Mouse (Mus musculus): Measurements from ENCODE around the gene Lrrc30. TPM values are rescaled to one million over a fixed set of nuclear protein-coding genes. Genes with fewer than 3 reads are reported as not detected.

Gene Lrrc30
- not detected in 2 replicates for total RNA-seq (2012; rRNA removed)

GRCm38 (mm10) chr17:67632676-67633339 lies at the start of gene Lrrc30:
Gene Lrrc30 (minus strand): TSS chr17:67632723.
- in situ Hi-C loops (cut with MboI; ENCODE audit: low sequenced_read_pairs in 2 of 2, unreplicated experiment in 2 of 2), result no loop called here
- Histone ChIP-seq H3K36me3 (ENCODE audit: control insufficient read depth, insufficient read depth, low read length, poor library complexity, severe bottlenecking) (no peaks in the 10 kb centered on the region), H3K4me1 (ENCODE audit: control insufficient read depth in 2 of 2, insufficient read depth in 2 of 2, low read length in 2 of 2, poor library complexity in 1 of 2) (peaks cover 0 to 3% of the 10 kb centered on the region in 2 experiments; a peak in 1 of 4 replicates), H3K27ac (ENCODE audit: insufficient read depth, low read depth, low read length, poor library complexity, severe bottlenecking) (no peak within 1 kb of the TSS), H3K9me3 (ENCODE audit: control insufficient read depth, insufficient read depth, low read depth, low read length) (no peaks in the 10 kb centered on the region), H3K9ac (ENCODE audit: insufficient read depth, low read depth, low read length, poor library complexity, severe bottlenecking) (no peak within 1 kb of the TSS), H3K4me3 (ENCODE audit: insufficient read depth in 1 of 2, low read depth in 1 of 2, low read length in 2 of 2, poor library complexity in 1 of 2, severe bottlenecking in 1 of 2) (no peak within 1 kb of the TSS)
- no peak for DNase-seq (ENCODE audit: low read depth, low spot score)
- no peak for TF ChIP-seq HCFC1 (IDR thresholded peaks at IDR 0.05; ENCODE audit: borderline replicate concordance, insufficient read depth, low read length)
- no peak for TF ChIP-seq CHD2 (IDR thresholded peaks at IDR 0.05; ENCODE audit: low read depth, low read length)
- TF ChIP-seq ZNF384 (IDR thresholded peaks at IDR 0.05; ENCODE audit: low read depth, low read length), result no peak
- TF ChIP-seq ZC3H11A (IDR thresholded peaks at IDR 0.05; ENCODE audit: borderline replicate concordance, low read depth, low read length), result no peak
- no peak for TF ChIP-seq MAFK (IDR thresholded peaks at IDR 0.05; ENCODE audit: insufficient read depth, low read depth, low read length)

DNA sequence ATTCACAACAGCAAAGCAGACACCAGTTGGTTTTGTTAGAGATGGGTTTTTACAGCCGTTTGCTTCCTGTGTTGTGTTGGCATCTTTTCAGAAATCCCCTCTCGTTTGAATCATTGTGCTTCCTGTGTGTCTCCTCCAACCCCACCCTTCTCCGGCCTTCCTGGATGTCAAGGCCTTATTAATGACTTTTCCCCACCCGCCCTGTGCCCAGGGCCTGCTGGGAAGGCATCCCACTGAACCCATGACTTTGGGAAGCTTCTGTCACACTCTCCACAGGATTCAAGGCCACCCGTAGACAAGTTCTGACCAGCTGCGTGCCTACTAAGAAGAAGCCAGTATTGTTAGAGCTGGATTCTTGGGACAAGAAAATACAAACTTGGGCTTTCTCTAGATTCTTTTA lies 48.6 kb upstream of the Lrrc30 start:
- TF ChIP-seq ZC3H11A (IDR thresholded peaks at IDR 0.05; ENCODE audit: borderline replicate concordance, low read depth, low read length) (no peak), CHD2 (IDR thresholded peaks at IDR 0.05; ENCODE audit: low read depth, low read length) (no peak), MAFK (IDR thresholded peaks at IDR 0.05; ENCODE audit: insufficient read depth, low read depth, low read length) (no peak), HCFC1 (IDR thresholded peaks at IDR 0.05; ENCODE audit: borderline replicate concordance, insufficient read depth, low read length) (no peak), ZNF384 (IDR thresholded peaks at IDR 0.05; ENCODE audit: low read depth, low read length) (no peak)
- no peak for DNase-seq (ENCODE audit: low read depth, low spot score)
- in situ Hi-C loops (cut with MboI; ENCODE audit: low sequenced_read_pairs in 2 of 2, unreplicated experiment in 2 of 2), result no loop called here
- H3K4me3 ChIP-seq (ENCODE audit: insufficient read depth in 1 of 2, low read depth in 1 of 2, low read length in 2 of 2, poor library complexity in 1 of 2, severe bottlenecking in 1 of 2), result no peak overlapping the region
- H3K9ac ChIP-seq (ENCODE audit: insufficient read depth, low read depth, low read length, poor library complexity, severe bottlenecking), result no peak overlapping the region
- H3K36me3 ChIP-seq (ENCODE audit: control insufficient read depth, insufficient read depth, low read length, poor library complexity, severe bottlenecking), result no peaks in the 10 kb centered on the region
- H3K9me3 ChIP-seq (ENCODE audit: control insufficient read depth, insufficient read depth, low read depth, low read length), result no peaks in the 10 kb centered on the region
- 0 out of 4 replicates have a peak, but pooled peaks cover 0 to 2% of the 10 kb centered on the region in 2 experiments for H3K4me1 ChIP-seq (ENCODE audit: control insufficient read depth in 2 of 2, insufficient read depth in 2 of 2, low read length in 2 of 2, poor library complexity in 1 of 2)
- H3K27ac ChIP-seq (ENCODE audit: insufficient read depth, low read depth, low read length, poor library complexity, severe bottlenecking), result no peak overlapping the region

DNA sequence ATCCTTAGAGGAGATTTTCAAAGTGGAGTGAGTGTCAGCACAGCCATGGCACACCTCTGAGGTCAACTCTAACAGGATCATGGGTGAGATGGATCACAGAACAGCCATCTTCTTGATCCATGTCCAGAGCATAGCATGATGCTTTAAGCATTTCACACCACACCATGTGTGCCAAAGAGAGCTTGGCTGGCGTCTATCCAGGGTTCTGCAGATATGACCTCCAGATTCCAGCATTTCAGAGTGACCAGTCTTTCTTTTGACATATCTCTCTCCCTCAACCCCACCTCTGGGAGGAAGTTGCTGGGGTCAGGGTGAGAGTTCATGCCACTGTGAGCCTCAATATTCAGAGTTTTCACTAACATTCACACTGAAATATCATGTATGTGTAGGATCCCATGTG lies 46.1 kb upstream of the Lrrc30 start:
- Histone ChIP-seq H3K9ac (ENCODE audit: insufficient read depth, low read depth, low read length, poor library complexity, severe bottlenecking) (no peak overlapping the region), H3K36me3 (ENCODE audit: control insufficient read depth, insufficient read depth, low read length, poor library complexity, severe bottlenecking) (no peaks in the 10 kb centered on the region), H3K4me3 (ENCODE audit: insufficient read depth in 1 of 2, low read depth in 1 of 2, low read length in 2 of 2, poor library complexity in 1 of 2, severe bottlenecking in 1 of 2) (no peak overlapping the region), H3K27ac (ENCODE audit: insufficient read depth, low read depth, low read length, poor library complexity, severe bottlenecking) (no peak overlapping the region), H3K4me1 (ENCODE audit: control insufficient read depth in 2 of 2, insufficient read depth in 2 of 2, low read length in 2 of 2, poor library complexity in 1 of 2) (0 out of 4 replicates have a peak, but pooled peaks cover 0 to 2% of the 10 kb centered on the region in 2 experiments), H3K9me3 (ENCODE audit: control insufficient read depth, insufficient read depth, low read depth, low read length) (no peaks in the 10 kb centered on the region)
- no peak for TF ChIP-seq CHD2 (IDR thresholded peaks at IDR 0.05; ENCODE audit: low read depth, low read length)
- TF ChIP-seq HCFC1 (IDR thresholded peaks at IDR 0.05; ENCODE audit: borderline replicate concordance, insufficient read depth, low read length), result no peak
- TF ChIP-seq MAFK (IDR thresholded peaks at IDR 0.05; ENCODE audit: insufficient read depth, low read depth, low read length), result no peak
- no peak for TF ChIP-seq ZC3H11A (IDR thresholded peaks at IDR 0.05; ENCODE audit: borderline replicate concordance, low read depth, low read length)
- no peak for TF ChIP-seq ZNF384 (IDR thresholded peaks at IDR 0.05; ENCODE audit: low read depth, low read length)
- no peak for DNase-seq (ENCODE audit: low read depth, low spot score)
- in situ Hi-C loops (cut with MboI; ENCODE audit: low sequenced_read_pairs in 2 of 2, unreplicated experiment in 2 of 2), result no loop called here

GRCm38 (mm10) chr17:67667981-67668380 lies 35.5 kb upstream of the Lrrc30 start:
- in situ Hi-C loops (cut with MboI; ENCODE audit: low sequenced_read_pairs in 2 of 2, unreplicated experiment in 2 of 2), result no loop called here

More at GRCm38 (mm10) chr17:67667981-67668380, 35.5 kb upstream of the Lrrc30 start:
- Histone ChIP-seq H3K4me1 (ENCODE audit: control insufficient read depth in 2 of 2, insufficient read depth in 2 of 2, low read length in 2 of 2, poor library complexity in 1 of 2) (no peaks in the 10 kb centered on the region), H3K27ac (ENCODE audit: insufficient read depth, low read depth, low read length, poor library complexity, severe bottlenecking) (no peak overlapping the region), H3K9me3 (ENCODE audit: control insufficient read depth, insufficient read depth, low read depth, low read length) (no peaks in the 10 kb centered on the region), H3K36me3 (ENCODE audit: control insufficient read depth, insufficient read depth, low read length, poor library complexity, severe bottlenecking) (no peaks in the 10 kb centered on the region), H3K9ac (ENCODE audit: insufficient read depth, low read depth, low read length, poor library complexity, severe bottlenecking) (no peak overlapping the region), H3K4me3 (ENCODE audit: insufficient read depth in 1 of 2, low read depth in 1 of 2, low read length in 2 of 2, poor library complexity in 1 of 2, severe bottlenecking in 1 of 2) (no peak overlapping the region)
- DNase-seq (ENCODE audit: low read depth, low spot score), result peak; percentile 48
- TF ChIP-seq HCFC1 (IDR thresholded peaks at IDR 0.05; ENCODE audit: borderline replicate concordance, insufficient read depth, low read length) (no peak), ZC3H11A (IDR thresholded peaks at IDR 0.05; ENCODE audit: borderline replicate concordance, low read depth, low read length) (peak; percentile 69; the same call in 1 of the 2 replicates), ZNF384 (IDR thresholded peaks at IDR 0.05; ENCODE audit: low read depth, low read length) (no peak), CHD2 (IDR thresholded peaks at IDR 0.05; ENCODE audit: low read depth, low read length) (no peak), MAFK (IDR thresholded peaks at IDR 0.05; ENCODE audit: insufficient read depth, low read depth, low read length) (no peak)

Measured in ES-E14 (cell line).